Mouse (Mus musculus): ENCODE measurements around the gene Rngtt.

DNA sequence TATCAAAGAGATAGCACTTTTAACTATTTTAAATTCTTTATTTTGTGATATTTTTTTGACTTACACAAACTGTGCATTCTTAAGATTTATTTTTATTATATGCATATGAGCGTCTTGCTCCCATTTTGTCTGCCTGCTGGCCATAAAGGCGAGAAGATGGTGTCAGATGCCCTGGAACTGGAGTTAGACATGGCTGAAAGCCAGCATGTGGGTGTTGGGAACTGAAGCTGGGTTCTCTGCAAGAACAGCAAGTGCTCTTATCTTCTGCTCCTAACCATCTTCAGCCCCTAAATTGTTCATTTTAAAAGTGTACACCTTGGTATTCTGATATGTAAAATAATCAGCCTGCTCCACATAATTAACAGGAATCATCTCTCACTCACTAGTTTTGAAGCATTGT is 83.3 kb downstream of the Rngtt start:
- TF ChIP-seq CTCF (conservative IDR thresholded peaks at IDR 0.05; ENCODE audit: insufficient read depth, insufficient read length, low read depth, low read length) (no peak), POLR2A (IDR thresholded peaks at IDR 0.05; ENCODE audit: low read depth, low read length) (no peak)

Data from kidney, adult 2 months (tissue).